Mouse (Mus musculus) brain, embryonic 18.5 days (tissue): ENCODE measurements around the gene Polm.
A peak's percentile ranks its signal among the peaks of the same experiment; 100 is the strongest.
"Not testable (repeated sequence)": the region's sequence is repeated elsewhere in the genome, so short reads cannot be mapped to it uniquely, and the experiment has no call there.

Source experiments
- DNase-seq: peaks from one replicate; pipeline ENCODE4 v3.0.0-alpha.2; 2012; ENCODE audit warnings: low read depth, low spot score

Polm gene

GRCm38 (mm10) chr11:5855902-5856301 lies 18.1 kb upstream of the Polm start:
- DNase-seq = no peak

- no peak for DNase-seq
Measured at GRCm38 (mm10) chr11:5855481-5855880, 17.7 kb upstream of the Polm start.

- no peak for DNase-seq
Measured at GRCm38 (mm10) chr11:5852314-5852713, 14.5 kb upstream of the Polm start.

- no peak for DNase-seq
Measured at GRCm38 (mm10) chr11:5851021-5851736, 13.4 kb upstream of the Polm start.

GRCm38 (mm10) chr11:5850452-5850851 lies 12.6 kb upstream of the Polm start:
- no peak for DNase-seq

DNA sequence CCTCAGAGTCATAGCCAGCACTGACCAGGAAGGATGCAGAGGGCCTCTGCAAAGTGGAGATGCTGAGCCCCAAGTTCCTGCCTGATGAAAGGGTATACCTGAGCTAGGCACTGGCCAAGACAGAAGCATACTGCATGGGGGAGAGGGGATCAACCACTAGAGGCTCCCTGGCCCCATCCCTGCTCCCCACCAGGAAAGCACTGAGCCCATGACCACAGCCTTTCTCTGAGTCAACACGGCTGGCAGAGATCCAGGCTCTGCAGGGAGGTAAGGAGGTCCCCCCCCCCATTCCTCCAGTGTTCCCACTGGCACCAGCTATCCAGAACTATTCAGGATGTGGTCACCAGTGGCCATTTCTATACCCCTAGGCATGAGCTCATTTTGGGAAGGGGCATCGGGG lies 11.5 kb upstream of the Polm start:
- DNase-seq = no peak

GRCm38 (mm10) chr11:5848741-5849140 lies 10.9 kb upstream of the Polm start:
- peak; percentile 50 for DNase-seq

GRCm38 (mm10) chr11:5846639-5847345 lies 9.0 kb upstream of the Polm start:
- no peak for DNase-seq

DNA sequence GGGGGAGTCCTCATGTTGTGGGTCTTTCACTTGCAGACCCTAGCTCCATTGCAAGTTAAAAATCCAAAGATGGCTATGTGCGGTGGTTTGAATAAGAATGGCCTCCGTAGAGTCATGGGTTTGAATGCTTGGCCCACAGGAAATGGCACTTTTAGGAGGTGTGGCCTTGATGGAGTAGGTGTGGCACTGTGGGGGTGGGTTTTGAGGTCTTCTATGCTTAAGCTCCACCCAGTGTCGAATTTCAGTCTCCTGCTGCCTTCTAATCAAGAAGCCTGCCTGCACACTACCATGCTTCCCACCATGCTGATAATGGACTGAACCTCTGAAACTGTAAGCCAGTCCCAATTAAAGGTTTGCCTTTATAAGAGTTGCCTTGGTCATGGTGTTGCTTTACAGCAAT lies 5.3 kb upstream of the Polm start:
- no peak for DNase-seq

GRCm38 (mm10) chr11:5841751-5842150 lies 3.9 kb upstream of the Polm start:
- no peak for DNase-seq

DNA sequence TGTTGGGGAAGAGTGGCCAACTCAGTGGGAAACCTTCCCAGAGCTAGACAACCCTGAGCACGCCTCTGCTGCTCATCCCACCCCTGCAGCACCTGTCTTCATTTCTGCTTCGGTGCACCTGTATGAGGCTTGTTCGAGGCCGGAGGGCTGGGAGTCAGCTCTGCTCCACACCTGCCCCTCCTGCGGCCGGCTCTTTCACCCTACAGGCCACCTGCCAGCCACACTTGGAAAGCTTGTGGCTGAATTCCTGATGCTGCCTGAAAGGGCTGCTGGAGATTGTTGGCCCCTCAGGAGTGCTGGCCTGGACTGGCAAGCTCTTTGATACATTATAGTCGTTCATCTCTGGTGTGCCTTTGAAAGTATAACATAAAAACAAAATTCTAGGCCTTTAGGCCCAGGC lies 2.5 kb upstream of the Polm start:
- no peak for DNase-seq

DNA sequence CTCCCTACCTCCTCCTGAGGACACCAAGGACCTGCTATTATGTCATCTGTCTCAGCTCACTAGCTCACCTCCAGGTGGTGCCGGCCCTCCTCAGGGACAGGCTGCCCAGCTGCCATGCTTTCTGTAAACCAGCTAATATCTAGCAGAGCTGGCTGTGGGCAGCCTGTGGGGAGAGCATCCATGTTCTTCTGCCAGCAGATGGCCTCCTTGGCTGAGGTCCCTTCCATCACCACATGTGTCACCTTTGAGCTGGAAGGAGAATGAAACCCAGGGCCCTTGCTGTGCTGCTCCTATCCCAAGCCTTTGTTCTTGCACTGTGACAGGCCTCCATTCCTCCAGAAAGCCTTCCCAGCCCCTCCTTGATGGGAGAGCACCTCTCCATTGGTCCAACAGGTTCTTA lies 1.7 kb downstream of the Polm start:
- no peak for DNase-seq

- no peak for DNase-seq
Measured at GRCm38 (mm10) chr11:5835057-5835456, 2.8 kb downstream of the Polm start.

- DNase-seq = no peak
Measured at GRCm38 (mm10) chr11:5834506-5834905, 3.3 kb downstream of the Polm start.

DNA sequence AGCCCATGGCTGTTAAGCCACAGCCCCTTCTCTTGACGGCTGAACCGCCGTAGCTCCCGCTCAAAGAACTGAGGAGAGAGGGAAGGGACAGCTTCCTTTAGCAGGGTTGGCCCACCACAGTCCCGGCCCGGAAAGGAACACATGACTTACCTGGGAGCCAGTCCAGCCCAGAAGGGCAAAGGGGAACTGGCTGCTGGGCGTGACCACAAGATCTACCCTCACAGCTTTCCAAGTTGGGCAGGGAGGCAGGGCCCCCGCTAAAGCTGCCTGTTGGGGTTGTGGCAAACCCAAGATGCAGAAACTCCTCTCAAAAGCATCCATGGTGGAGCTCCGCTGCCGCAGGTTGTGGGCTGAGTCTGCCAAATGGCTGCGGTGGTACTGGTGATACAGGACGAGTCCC lies 8.5 kb downstream of the Polm start:
- no peak for DNase-seq

DNA sequence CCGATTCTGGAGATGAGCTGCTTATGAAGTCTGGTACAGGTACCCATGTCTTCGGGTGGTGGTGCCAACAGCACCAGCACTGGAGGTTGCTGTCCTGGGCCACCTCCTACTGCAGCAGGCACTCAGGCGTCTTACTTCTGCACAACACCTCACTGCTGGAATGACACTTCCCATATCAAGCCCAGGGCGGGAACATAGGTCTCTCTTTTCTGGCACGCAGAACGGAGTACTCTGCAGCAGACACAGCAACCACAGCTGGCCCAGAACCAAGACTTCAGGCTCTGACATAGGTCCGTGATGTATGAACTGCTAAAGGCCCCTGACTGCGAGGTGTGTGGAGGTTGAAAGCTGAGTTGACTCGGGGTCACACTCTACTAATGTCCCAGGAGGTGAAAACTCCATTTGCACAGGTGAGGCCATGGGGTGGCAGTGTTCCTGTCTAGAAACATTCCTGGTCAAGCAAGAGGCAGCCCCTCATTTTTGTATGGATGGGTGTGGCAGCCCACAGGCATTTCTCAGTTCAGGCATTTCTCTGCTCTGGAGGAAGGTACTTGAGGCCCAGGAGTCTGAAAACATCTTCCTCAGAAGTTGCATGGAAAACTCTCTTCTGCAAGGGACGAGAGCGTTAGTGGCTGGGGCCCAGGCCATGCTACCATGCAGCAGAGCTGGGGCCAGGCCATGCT lies 9.2 kb downstream of the Polm start:
- no peak for DNase-seq

DNA sequence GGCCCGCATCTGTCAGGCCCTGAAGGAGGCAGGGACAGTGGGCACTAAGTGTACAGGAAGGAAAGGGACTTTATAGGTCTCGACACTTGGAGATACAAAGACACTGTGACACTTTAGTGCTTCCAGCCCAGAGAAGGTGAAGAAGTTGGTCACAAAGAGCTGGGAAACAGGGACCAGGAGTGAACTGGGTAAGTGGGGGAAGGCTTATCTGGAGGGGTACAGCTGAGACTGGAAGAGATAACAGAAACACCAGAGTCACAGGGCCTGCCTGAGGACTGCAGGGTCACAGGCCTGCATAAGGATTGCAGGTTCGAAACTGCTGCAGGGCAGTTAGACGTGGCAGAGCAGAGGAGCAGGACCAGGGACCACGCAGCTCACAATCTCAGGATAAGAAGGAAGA lies 9.9 kb downstream of the Polm start:
- no peak for DNase-seq

DNA sequence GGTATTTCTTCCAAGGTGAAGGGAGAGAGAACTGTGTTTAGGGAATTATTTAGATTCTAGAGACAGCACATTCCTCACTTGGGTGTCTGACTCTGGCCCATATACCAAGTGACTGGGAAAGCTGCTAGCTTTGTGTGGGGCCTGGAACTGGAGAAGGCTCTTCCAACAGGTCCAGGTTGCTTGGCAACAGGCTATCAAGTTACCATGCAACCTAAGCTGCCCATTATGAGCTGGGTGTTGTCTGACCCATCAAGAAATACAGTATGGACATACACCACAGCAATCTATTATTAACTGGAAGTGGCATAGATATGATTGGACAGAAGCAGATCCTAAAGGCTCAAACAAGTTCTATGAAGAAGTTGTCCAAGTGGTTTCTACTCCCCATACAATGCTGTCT lies 12.4 kb downstream of the Polm start:
- DNase-seq = no peak

DNA sequence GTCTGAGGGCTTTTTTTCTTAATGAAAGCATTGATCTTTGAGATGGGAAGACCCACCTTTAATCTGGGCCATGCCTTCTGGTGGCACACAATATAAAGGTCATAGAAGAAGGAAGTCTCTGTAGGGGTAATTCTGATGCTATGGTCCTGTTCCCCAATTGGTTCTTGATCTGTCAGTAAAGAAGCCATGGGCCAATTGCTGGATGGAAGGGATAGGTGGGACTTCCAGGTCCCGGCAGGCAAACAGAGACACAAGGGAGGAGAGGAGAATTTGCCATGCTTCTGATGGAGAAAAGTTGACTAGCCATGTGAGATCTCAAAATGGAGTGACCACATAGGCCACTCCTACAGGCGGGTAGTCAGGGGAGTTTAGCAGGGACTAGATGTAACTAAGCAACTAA lies 18.6 kb downstream of the Polm start:
- no peak for DNase-seq

DNA sequence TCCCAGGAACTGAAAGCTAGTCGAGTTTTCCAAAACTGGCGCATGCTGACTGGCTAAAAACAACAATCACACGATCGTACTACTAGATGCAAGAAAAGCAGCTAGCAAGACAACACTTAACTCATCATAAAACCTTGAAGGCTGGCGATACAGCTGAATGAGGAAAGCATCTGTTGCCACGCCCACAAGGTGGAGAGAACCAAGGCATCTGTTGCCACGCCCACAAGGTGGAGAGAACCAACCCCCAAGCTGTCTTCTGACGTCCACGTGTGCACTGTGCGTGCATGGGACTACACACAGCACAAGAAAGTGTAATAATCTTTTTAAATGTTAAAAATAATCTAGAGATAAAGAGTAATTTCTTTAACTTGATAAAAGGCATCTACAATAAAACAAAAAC lies 24.4 kb downstream of the Polm start:
- no peak for DNase-seq

DNA sequence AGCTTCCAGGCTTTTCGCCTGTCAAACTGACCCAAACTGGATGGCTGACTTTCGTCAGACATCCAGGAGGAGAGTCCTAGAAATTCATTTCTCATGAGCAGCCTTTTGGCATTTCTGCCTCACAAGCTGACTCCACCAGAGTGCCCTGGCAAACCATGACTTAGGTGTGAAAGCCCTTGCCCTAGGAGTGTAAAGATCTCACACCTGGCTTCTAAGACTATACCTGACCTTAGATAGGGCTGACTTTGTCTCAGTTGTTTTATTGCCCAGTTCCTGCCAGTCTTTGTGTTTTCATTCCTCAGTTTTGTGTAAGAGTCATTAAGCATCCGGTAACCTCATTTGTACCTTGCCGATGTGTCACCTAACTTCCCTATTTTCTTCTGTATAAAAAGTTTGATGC lies 28.3 kb downstream of the Polm start:
- DNase-seq = not testable (repeated sequence)

GRCm38 (mm10) chr11:5807956-5808355 lies 29.9 kb downstream of the Polm start:
- no peak for DNase-seq

- DNase-seq = no peak
Measured at GRCm38 (mm10) chr11:5805711-5806110, 32.1 kb downstream of the Polm start.
